Mouse (Mus musculus) cerebellum, postnatal 4 days (tissue): Measurements from ENCODE around the gene Nckap5l.
A peak's percentile ranks its signal among the peaks of the same experiment; 100 is the strongest.

Experiments
- DNase-seq, 2 experiments: peaks; one replicate each; pipeline ENCODE4 v3.0.0; 2022; ENCODE audit warnings: low spot score in 2 of 2, mixed read lengths in 1 of 2

The Nckap5l gene

DNA sequence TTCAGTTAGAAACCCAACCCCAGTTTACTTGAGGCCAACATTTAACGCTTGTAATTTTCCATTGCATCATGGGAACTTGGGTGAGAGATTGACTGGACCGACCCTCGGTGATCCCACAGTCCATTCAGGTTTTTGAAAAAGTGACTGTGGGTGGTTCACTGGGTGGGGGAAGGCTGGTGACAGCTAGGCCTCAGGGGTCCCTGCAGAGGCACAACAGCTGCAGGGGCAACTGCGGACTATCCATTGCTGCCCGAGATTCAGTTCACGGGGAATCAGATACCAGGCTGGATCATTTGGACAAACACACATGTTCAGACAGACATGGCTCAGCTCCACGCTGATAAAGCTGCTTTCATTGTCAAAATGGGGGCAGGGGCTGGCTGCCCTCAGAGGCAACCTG is 26.0 kb downstream of the Nckap5l start:
- DNase-seq: no peak

GRCm38 (mm10) chr15:99431063-99431462 is 26.5 kb downstream of the Nckap5l start:
- DNase-seq: no peak

DNA sequence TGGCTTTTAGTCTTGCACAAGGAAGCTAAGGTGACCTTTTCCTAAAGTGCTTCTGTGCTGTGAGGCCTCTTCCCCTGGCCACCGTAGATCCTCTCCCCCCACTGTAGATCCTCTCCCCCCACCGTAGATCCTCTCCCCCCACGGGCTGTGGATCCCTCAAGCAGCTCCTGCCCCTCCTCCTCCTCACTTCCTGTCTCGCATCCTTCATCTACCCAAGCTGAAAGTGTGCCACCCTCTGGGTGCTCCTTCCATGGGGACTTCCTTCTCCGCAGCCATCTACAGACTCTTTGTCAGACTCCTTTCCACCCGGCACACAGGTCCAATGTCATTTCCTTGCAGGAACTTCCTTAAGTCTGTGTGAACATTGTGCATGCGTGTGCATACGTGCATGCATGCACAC is 27.2 kb downstream of the Nckap5l start:
- no peak for DNase-seq

- DNase-seq: no peak
Measured at GRCm38 (mm10) chr15:99423884-99424283, 33.7 kb downstream of the Nckap5l start.

DNA sequence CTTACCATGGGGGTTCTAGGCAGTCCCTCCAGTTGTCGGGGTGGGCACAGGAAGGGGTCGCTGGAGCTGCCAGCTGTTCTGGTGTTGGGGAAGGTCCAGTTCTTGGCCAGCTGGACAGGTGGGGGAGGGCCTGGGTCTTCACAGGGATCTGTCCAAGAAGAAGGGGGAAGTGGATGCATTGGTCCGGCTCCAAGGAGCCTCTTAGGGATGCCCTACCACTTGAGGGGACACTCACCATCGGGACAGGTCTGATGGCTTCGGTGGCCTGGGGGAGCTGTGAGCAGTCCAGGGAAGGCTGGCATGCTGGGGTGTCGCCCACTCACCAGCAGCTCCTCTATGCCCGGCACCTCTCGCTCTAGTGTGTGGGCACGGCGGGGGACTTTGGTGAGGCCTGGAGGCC is 34.4 kb downstream of the Nckap5l start:
- DNase-seq: no peak

DNA sequence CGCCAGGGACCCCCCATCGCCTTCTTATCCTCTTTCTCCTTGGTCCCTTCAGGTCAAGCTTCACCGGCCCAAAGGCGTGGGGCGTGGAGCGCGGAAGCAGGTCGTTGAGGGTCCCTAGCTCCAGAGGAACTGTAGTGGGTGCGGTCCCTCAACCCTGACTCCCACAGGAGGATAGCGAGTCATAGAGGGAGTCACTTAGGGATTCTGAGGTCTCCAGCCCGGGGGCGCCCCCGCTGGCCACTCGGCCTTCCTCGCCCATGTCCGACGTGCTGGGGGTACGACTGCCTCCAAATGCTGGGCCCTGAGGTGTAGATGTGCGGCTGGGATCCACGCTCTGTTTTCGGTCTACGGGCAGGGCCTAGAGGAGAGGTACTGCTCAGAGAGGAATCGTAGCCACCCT is 35.0 kb downstream of the Nckap5l start:
- no peak for DNase-seq

DNA sequence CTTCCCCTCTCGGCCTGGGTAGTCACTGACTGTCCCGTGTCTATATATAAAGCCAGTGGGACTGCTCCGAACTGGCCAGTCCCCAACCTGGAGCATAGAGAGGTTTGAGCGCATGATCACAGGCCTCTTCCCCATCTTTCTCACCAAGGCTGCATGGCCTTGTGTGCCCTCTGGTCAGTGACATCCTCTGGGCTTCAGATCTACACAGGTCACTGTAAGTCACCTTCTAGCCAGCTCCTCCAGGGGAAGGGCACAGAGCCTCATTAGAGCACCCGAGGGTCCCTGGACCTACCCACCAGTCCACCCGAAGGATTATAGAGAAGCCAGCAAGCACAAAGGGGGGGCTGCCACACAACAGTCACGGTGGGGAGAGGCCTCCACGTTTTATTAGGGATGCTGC is 35.9 kb downstream of the Nckap5l start:
- no peak for DNase-seq

DNA sequence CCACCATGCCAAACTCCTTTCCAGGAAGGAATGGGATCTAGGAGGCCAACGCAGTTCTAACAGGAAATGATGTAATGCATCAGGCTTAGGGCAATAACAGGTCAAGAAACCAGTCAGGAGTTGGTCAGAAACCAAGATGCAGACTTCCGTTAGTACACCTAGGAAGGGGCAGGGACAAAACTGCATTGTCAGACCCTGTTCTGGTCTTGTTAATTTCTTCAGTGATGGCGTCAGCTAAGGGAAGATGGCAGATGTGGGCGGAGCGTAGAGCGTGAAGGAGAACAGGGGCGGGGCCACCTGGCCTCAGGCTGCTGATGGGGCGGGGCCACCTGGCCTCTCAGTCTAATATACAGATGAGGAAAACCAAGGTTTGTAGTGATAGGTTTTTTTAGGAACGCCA is 36.4 kb downstream of the Nckap5l start:
- no peak for DNase-seq

- DNase-seq: peak; percentile 52 to 77
Measured at GRCm38 (mm10) chr15:99420521-99421014, 37.0 kb downstream of the Nckap5l start.

DNA sequence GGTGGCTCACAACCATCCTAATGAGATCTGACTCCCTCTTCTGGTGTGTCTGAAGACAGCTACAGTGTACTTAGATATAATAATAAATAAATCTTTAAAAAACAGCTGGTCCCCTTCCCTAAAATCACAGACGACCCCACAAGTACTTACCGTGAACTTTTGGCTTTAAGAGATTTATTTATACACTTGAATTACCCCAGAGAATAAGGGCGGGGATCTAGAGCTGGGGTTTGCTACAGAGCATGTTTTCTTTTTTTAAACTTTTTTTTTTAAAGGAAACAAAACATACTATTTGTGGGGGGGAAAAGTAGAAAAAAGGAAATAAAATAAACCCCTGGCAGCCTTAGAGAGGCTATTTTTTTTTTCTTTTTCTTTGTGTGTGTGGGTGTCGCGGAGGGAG is 37.4 kb downstream of the Nckap5l start:
- no peak for DNase-seq

DNA sequence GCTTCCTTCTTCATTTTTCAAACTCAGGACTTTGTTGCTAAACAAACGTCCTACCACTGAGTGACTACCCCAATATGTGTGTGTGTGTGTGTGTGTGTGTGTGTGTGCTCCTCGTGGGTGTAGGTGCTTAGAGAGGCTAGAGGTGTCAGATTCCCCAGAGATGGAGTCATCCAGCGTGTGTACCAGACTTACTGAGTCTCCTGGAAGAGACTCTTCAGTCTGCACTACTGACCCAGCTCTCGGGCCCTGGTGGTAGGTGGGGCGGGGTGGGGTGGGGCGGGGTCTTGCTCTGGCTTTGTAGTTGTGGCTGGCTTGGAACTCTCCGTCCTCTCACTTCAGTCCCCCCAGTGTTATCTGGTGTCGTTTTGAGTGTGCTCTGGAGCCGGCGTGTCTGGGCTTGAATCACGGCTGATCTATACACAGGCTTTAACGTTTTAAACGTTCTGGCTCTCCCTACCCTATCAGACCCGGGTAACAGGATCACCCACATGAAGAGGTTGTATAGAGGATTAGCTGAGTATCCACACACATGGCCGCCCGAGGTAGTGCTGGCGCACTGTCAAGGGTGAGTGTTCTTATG is 39.8 kb downstream of the Nckap5l start:
- DNase-seq: no peak

DNA sequence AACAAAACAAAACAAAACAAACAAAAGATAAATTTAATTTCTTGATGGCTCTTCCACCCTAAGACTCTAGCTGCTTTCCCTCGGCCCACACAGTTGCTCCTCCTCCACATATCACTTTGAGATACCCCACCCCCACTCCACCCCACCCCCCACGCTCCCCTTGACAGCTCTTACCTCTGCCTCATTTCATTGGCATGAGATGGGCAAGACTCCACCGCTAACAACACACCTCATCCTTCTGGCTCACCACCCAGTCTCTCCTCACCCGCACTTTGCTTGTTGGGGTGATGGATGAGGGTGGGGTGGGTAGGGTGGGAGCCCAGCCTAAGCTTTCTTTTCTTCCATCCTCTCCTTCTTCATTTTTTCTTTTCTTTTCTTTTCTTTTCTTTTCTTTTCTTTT is 40.6 kb downstream of the Nckap5l start:
- DNase-seq: no peak

GRCm38 (mm10) chr15:99416348-99416882 is 41.1 kb downstream of the Nckap5l start:
- DNase-seq: peak; percentile 64 to 86

DNA sequence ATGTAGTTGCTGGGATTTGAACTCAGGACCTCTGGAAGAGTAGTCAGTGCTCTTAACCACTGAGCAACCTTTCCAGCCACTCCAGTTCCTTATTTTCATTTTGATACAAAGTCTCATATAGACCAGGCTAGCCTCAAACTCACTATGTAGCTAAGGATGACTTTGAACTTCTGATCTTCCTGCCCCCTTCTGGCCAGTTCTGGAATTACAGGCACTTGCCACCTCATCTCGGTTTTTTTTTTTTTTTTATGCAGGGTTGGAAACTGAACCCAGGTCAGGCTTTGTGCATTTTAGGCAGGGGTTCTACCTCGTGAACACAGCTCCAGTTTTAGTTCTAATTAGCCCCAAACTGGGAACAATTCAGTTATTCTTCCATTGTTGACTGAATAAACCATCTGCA is 41.8 kb downstream of the Nckap5l start:
- peak in 1 of 2 experiments; percentile 63 for DNase-seq

- no peak for DNase-seq
Measured at GRCm38 (mm10) chr15:99411747-99412146, 45.8 kb downstream of the Nckap5l start.

GRCm38 (mm10) chr15:99408845-99409244 is 48.7 kb downstream of the Nckap5l start:
- DNase-seq: no peak

DNA sequence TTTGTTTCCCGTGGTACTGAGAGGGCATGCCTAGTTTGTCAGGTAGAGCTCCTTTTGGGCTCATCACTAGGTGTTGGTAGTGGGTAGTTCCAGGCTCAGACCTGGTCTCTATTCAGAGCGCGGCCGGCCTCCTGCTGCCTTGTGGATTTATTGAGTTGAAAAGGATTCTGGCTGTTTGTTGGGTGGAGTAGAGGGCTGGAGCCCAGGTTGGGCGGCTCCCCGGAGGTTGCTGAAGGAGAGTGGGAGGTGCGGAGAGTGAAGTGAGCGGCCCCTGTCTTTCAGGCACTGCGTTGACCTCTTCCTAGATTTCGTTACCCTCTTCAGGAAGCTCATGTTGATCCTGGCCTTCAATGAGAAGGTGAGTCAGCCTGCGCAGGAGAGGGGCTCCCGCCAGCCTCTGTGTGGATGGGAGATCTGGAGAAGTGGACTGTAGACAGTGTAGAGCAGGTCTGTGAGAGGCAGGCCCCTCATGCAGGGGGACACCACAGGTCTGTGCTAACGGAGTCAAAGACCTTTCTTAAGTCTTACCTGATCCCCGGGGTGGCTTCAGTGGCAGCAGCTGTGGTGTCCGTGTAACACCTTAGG is 50.5 kb downstream of the Nckap5l start:
- DNase-seq: no peak

DNA sequence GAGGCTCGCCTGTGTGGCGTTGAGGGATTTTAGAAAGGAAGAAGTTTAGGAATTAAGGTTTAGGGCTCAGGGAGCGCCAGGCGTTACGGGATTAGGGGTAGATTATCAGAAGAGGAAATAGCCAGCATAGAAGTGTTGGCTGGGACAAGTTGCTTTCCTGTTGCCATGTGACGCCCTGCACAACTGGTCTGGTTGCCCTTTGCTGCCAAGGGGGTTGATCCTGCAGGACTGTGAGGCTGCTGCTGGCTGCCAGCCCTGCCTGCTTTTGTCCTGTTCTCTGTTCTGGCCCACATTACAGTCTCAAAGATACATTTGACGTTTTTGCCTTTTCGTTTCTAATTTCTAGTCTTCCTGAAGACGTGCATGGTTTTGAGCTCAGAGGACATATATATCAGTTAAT is 52.4 kb downstream of the Nckap5l start:
- DNase-seq: no peak

GRCm38 (mm10) chr15:99403159-99403889 is 54.2 kb downstream of the Nckap5l start:
- DNase-seq: no peak

- DNase-seq: no peak
Measured at GRCm38 (mm10) chr15:99400602-99401001, 56.9 kb downstream of the Nckap5l start.

GRCm38 (mm10) chr15:99399503-99400245 is 57.9 kb downstream of the Nckap5l start:
- DNase-seq: no peak

DNA sequence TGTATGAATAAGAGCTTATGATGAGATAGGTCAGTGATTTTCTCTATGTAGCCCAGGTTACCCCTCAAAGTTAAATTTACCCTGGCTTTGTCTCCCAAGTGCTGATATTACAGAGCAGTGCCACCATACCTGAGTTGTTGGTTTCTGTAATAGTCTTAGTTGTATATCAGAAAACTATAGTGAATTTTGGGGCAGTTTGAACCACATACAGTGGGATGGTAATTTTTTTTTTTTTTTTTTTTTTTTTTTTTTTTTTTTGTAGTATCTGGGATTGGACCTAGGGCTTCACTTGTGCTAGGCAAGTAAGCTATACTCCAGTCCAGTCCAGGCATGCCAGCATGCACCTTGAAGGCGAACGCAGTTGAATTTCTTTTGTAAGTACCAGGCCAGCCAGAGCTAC is 59.9 kb downstream of the Nckap5l start:
- DNase-seq: no peak
